Mouse (Mus musculus): ENCODE measurements around the gene Isca2. TPM values are rescaled to one million over a fixed set of nuclear protein-coding genes. Genes with fewer than 3 reads are reported as not detected.

The Isca2 gene
- total RNA-seq, 2 experiments from 2014 or later = 80.0 to 84.7 TPM

DNA sequence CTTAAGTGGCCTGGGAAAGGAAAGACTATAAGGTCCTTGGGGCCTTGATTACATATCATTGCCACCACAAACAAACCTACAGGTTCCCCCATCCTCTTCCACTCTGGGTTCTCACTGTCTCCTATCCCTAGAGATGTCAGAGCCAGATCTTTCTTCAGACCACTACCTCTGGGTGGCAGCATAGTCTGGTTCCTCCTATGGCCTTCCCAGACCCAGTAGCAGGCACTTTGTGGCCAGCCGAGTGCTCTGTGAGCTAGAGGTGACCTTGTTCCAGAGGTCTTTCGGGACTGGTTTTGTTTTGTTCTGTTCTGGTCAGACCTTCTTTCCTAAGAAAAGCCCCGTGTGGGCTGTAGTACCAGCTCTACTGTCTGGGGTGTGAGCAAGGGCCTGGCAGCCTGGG, 39.0 kb downstream of the Isca2 start:
- no peak for DNase-seq (ENCODE audit: low spot score)
- intact Hi-C loops (cut with DNase I) = no loop called here

DNA sequence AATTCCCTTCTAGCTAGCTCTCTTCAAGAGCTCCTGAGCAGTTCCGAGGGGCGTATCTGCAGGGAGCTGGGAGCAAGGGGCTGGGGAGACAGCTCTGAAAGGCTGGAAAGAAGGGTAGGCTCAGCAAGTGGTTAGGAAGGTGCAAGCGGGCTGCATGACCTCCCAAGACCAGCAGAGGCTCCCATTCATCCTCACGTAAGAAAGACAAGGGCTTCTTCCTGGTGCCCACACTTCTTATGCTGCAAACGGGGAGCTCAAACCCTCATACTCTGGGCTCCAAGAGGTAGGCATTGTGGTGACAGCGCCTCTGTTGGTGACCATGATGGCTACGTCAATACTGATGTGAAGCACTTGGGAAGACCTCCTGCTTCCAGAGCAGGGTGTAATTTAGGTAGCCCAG, 40.7 kb downstream of the Isca2 start:
- DNase-seq (ENCODE audit: low spot score) = no peak
- intact Hi-C loops (cut with DNase I) = no loop called here

DNA sequence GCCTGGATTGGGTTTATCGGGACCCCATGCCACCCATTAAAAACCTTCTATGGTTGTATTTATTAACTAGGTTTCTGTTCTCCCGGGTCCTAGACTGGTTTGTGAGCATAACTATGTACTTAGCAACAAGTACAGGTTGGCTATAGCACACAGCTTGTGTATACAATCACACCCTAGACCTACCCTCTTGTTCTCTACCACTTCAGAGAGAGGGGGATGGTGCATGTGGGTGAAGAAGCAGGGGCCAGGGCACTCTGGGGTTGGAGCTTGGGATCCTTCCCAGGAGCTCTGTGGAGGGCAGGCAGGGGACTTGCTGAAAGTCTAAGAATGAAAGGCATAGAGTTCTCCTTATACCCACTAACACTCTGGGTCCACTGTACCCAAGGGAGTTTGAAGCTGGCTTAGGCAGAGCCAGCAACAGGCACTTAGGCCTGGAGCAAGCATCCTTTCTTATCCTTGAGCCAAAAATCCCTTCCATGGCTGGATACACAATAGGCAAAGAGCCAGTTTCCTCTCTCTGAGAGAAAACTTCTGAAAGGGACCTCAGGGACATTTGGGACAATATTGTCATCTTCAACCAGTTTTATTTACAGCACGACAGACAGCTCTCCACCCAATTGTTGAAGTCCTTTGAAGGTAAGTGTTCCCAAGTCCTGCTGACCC, 41.7 kb downstream of the Isca2 start:
- no peak for DNase-seq (ENCODE audit: low spot score)
- intact Hi-C loops (cut with DNase I) = no loop called here

DNA sequence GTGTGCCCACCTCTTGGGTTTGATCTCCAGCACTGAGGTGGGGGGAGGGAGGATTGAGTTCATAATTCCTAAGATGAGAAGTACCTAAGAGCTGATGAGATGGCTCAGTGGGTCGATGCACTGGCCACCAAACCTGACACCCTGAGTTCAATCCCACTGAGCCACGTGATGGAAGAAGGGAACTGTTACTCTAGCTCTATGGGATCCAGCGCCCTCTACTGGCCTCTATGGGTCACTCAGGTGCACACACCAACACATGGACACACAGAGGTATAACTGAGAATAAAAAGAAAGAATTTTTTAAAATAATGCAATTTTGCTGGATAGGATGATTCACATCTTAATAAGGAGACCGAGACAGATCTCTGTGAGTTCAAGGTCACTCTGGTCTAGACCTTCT, 45.4 kb downstream of the Isca2 start:
- DNase-seq (ENCODE audit: low spot score) = no peak
- intact Hi-C loops (cut with DNase I) = no loop called here

DNA sequence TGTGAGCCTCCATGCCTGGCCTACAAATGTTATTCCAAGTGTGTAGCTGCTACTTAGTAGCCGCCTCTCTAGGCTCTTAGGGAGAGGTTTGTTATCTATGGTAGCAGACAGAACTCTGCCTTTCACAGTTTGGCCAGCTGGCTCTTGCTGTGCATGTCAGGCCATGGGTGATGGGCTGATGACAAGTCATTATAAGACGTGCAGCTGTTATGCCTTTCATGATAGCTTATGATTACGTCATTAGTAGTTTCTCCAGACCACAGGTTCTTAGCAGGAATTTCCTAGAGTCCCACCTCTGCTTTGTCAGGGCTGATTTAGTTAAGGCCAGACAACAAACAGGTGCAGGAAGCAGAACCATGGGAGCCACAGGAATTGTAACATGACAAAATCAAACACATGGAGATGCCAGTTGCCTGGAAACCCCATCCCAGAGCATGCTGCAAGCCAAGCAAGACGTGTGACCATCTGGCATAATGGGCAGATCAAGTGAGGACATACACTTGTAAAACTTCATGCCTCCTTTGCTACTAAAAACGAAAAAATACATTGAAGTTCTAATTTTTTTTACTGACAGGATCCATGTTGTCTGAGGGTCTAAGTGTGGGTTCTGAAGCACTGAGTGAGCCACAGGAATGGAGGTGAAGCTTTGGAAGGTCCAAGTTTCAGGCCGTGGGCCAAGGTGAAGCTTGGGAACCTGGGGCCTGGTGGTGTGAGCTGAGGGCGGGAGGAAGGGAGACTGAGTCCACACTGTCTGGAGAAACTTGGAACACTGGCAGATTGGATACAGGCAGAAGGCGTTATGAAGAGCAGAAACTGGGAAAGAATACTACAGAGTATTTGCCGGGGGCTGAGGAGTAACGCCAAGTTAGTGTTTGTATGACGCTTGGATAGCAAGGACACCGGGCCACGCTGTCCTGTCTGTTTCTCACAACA, 46.5 kb downstream of the Isca2 start:
- intact Hi-C loops (cut with DNase I) = no loop called here
- no peak for DNase-seq (ENCODE audit: low spot score)

DNA sequence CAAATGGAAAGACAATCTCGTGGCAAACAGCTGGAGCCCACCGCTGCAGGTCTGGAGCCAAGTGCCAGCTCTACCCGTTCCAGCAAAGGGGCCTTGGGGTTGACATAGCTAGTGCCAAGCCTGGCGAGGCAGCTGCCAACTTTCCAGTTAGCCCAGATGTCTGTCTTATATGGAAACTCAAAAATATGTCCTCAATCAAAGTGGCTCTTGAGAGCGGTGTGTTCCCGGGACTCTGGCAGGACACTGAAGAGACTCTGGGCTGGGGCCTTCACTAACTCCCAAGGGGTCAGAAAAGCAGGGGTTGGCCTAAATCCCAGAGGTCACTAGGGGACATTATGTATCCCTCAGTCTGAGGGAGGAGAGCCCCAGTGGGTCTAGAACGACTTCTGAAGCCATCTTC, 50.5 kb downstream of the Isca2 start:
- DNase-seq (ENCODE audit: low spot score) = peak; percentile 39
- intact Hi-C loops (cut with DNase I) = no loop called here

DNA sequence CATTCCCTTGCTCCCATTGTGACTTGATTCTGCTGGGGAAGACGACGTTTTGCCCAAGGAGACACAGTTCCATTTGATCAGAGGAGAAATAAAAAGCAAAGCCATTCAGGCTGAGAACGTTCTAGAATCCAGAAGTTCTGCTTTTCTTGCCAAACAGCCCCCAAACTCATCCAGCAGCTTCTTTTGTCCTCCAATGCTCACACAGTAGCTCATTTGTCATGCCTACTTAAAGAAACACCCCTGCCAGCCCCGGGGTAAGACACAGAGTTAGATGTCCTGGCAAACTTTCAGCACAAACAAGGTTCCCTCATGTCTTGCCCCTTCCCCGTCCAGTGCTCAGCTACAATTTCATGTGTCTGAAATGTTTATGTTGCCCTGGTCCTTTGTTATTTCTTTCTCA, 51.2 kb downstream of the Isca2 start:
- DNase-seq (ENCODE audit: low spot score) = no peak
- intact Hi-C loops (cut with DNase I) = no loop called here

Other genes with a start within 250 kb of the Isca2 start
- not detected for gene Vsx2, start 203.5 kb upstream of the Isca2 start, total RNA-seq (2021)
- 1 to 10 TPM; 6.5 to 6.7 TPM for gene Abcd4, start 155.8 kb upstream of the Isca2 start, total RNA-seq (2021)
- gene Vrtn, start 132.2 kb upstream of the Isca2 start, total RNA-seq (2021) = not detected
- gene Syndig1l, start 74.4 kb upstream of the Isca2 start, total RNA-seq (2021) = not detected
- 10 to 100 TPM; 25.7 to 30.4 TPM for gene Npc2, start 99 bp upstream of the Isca2 start, total RNA-seq (2021)
- gene Ltbp2, start 103.3 kb downstream of the Isca2 start, total RNA-seq (2021) = 1 to 10 TPM; 1.8 to 2.0 TPM
- gene Fcf1, start 197.6 kb downstream of the Isca2 start, total RNA-seq (2021) = 10 to 100 TPM; 28.4 to 34.6 TPM
- gene Arel1, start 197.6 kb downstream of the Isca2 start, total RNA-seq (2021) = 10 to 100 TPM; 37.2 to 38.5 TPM
- 10 to 100 TPM; 26.6 to 26.7 TPM for gene Ylpm1, start 223.1 kb downstream of the Isca2 start, total RNA-seq (2021)